Mouse (Mus musculus) megakaryocyte, embryonic 14.5 days (primary cell): ENCODE measurements around the gene Pdzrn3.

Source experiments
- FLI1 ChIP-seq: IDR thresholded peaks from 2 replicates; pipeline ENCODE4 v1.6.1; 2012; ENCODE audit warnings: low read length, inconsistent platforms, mixed read lengths
- GATA1 ChIP-seq: IDR thresholded peaks from 3 replicates; pipeline ENCODE4 v1.6.1; 2012; ENCODE audit warnings: mixed read lengths, low read length, inconsistent platforms, borderline replicate concordance

DNA sequence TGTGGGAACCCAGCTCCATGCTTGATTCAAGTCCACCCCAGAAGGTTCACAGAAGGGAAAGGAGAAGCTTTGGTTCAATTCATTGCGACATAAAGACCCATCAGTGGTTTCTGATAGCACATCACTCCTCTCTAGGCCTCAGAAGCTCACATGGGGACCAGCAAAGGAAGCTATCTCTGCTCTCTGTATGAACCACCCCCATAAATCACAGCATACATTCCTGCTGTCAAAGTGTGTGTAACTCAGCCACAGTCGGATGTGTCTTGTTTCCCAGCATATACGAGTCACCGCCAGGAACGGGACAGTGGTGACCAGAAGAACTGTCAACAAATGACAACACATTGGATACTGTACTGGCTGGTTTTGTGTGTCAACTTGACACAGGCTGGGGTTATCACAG, 47.3 kb downstream of the Pdzrn3 start:
- TF ChIP-seq GATA1 (no peak), FLI1 (no peak)
